Mouse (Mus musculus): ENCODE results near the gene Sgk1. TPM values are rescaled to one million over a fixed set of nuclear protein-coding genes. Genes with fewer than 3 reads are reported as not detected.
"Not testable (repeated sequence)": the region's sequence is repeated elsewhere in the genome, so short reads cannot be mapped to it uniquely, and the experiment has no call there.

Gene Sgk1
- polyA plus RNA-seq, 1 experiment from 2014 or later: 27.4 TPM

DNA sequence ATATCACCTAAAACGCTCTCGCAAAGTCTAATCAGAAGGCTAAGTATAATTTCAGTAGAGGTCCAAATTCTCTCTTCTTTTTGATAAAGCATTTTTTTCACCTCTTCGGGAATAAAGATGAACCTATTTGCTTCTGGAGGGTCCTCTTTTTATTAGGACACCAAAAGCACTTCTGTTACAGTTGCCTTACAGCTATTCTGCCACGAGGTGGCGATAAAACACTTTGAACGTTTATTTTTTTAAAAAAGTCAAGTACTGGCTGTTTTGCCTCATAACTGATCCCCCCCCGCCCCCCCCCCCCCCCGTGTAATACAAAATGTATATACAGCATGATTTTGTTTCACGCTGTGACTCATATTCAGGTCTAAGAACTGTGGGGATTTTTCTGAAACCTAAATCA lies 152.3 kb downstream of the Sgk1 start:
- ATAC-seq (ENCODE audit: insufficient number of reproducible peaks, low FRiP score, low TSS enrichment, low read depth) (no peak), DNase-seq (ENCODE audit: low spot score) (peak; percentile 36)
- H3K36me3 ChIP-seq (ENCODE audit: control insufficient read depth, insufficient read depth, low read length): no peaks in the 10 kb centered on the region
- H3K4me2 ChIP-seq (ENCODE audit: low read depth, severe bottlenecking): no peak overlapping the region
- 7% methylated on average over 9 of the region's 9 CpGs for WGBS
- H3K4me3 ChIP-seq (ENCODE audit: low read depth, low read length): no peak overlapping the region
- no peaks in the 10 kb centered on the region for H3K27me3 ChIP-seq (ENCODE audit: control insufficient read depth, insufficient read depth, low read length)
- no peak overlapping the region for H3K27ac ChIP-seq (replicated peaks; ENCODE audit: low read depth, low read length)
- H3K9ac ChIP-seq (ENCODE audit: low read length): no peak overlapping the region
- H3K4me1 ChIP-seq (ENCODE audit: control insufficient read depth, insufficient read depth, low read length): no peaks in the 10 kb centered on the region
- no peaks in the 10 kb centered on the region for H3K9me3 ChIP-seq (ENCODE audit: control insufficient read depth, low read length)

DNA sequence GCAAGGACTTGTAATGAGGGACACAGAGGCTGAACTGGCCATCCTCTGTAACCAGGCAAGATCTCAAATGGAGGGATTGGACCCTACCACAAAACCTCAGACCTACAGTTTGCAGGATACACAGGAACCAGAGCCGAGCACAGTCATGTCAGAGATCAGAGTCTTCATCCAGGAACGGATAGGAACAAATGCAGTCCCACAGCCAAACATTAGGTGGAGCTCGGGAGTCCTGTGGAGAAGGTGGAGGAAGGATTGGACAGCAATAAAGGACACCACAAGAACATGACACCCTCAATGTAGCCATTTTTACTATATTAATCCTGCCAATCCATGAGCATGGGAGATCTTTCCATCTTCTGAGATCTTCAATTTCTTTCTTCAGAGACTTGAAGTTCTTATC lies 154.3 kb downstream of the Sgk1 start:
- not testable (repeated sequence) for H3K4me1 ChIP-seq (ENCODE audit: control insufficient read depth, insufficient read depth, low read length); H3K36me3 ChIP-seq (ENCODE audit: control insufficient read depth, insufficient read depth, low read length); H3K27ac ChIP-seq (replicated peaks; ENCODE audit: low read depth, low read length); H3K27me3 ChIP-seq (ENCODE audit: control insufficient read depth, insufficient read depth, low read length); H3K4me2 ChIP-seq (ENCODE audit: low read depth, severe bottlenecking); H3K9ac ChIP-seq (ENCODE audit: low read length); ATAC-seq (ENCODE audit: insufficient number of reproducible peaks, low FRiP score, low TSS enrichment, low read depth); H3K9me3 ChIP-seq (ENCODE audit: control insufficient read depth, low read length); H3K4me3 ChIP-seq (ENCODE audit: low read depth, low read length)
- DNase-seq (ENCODE audit: low spot score): peak; percentile 71
- WGBS: 7% methylated on average over 3 of the region's 3 CpGs

Other genes starting within 250 kb of the Sgk1 start
- gene 4930444G20Rik, start 185.9 kb downstream of the Sgk1 start, polyA plus RNA-seq (2014; fragmentation: Nextera tagmentation; extraction: Ambion mirVana): not detected in 2 replicates